Mouse (Mus musculus) spleen, adult 2 months (tissue): ENCODE data around the gene Stk39.

Source experiments
- CTCF ChIP-seq: fragments of 200-500 bp; IDR thresholded peaks from 2 replicates; pipeline ENCODE4 v1.5.1; 2011; ENCODE audit warnings: mild to moderate bottlenecking, inconsistent platforms; ENCODE audit not compliant: insufficient read depth, insufficient read length, insufficient replicate concordance; ENCODE audit errors: extremely low read depth
- POLR2A ChIP-seq: fragments of 200-500 bp; IDR thresholded peaks from 2 replicates; pipeline ENCODE4 v1.6.1; 2011; ENCODE audit warnings: low read depth, low read length, inconsistent platforms

DNA sequence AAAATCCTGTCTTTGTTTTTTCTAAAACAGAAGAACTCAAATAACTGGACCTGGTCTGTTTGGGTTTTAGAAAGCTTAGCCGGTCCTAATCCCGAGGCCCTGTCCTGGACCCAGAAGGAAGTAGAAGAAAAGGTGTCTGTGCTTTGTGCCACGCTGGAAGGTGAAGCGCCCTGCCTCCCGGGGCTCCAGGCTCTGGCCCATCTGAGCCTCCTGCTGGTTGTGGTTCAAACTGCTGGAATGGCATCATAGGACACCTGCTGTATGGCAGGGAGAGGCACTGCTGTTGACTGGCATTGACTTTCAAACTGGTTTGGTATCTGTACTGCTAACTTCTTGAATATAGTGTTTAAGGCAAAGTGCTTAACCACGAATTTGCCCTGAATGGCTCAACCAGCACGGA lies 3.4 kb downstream of the Stk39 start:
- no peak for TF ChIP-seq POLR2A
- no peak for TF ChIP-seq CTCF
